Mouse (Mus musculus) hindbrain, postnatal 0 days (tissue): Measurements from ENCODE around the gene Arid1b. TPM values are rescaled to one million over a fixed set of nuclear protein-coding genes. Genes with fewer than 3 reads are reported as not detected.

Experiments
- ATAC-seq: fragments of 200-750 bp; cut with Nextera tagmentation; 2 replicates; pipeline ENCODE4 v1.8.0; 2017; ENCODE audit warnings: mild to moderate bottlenecking, moderate TSS enrichment, moderate library complexity
- DNase-seq: peaks from one replicate; pipeline ENCODE4 v3.0.0-alpha.2; 2015; ENCODE audit warnings: low spot score
- H3K27ac ChIP-seq: fragments of 300-500 bp; sonication (generic); 2 replicates; pipeline ENCODE4 v1.5.1; 2014; ENCODE audit warnings: mild to moderate bottlenecking
- H3K27me3 ChIP-seq: fragments of 300-500 bp; sonication (generic); 2 replicates; pipeline ENCODE4 v1.6.1; 2014; ENCODE audit warnings: low read length, mixed read lengths; ENCODE audit not compliant: insufficient read depth
- H3K36me3 ChIP-seq: fragments of 300-500 bp; sonication (generic); 2 replicates; pipeline ENCODE4 v1.6.1; 2014; ENCODE audit warnings: low read length, mixed read lengths; ENCODE audit not compliant: insufficient read depth
- H3K4me1 ChIP-seq: fragments of 300-500 bp; sonication (generic); 2 replicates; pipeline ENCODE4 v1.6.1; 2014; ENCODE audit warnings: antibody characterized with exemption, low read length, mixed read lengths; ENCODE audit not compliant: insufficient read depth
- H3K4me2 ChIP-seq: fragments of 300-500 bp; sonication (generic); 2 replicates; pipeline ENCODE4 v1.6.1; 2014; ENCODE audit warnings: low read depth, mild to moderate bottlenecking, low read length, moderate library complexity, mixed read lengths
- H3K4me3 ChIP-seq: fragments of 300-500 bp; sonication (generic); 2 replicates; pipeline ENCODE4 v1.5.1; 2014; ENCODE audit warnings: low read length
- H3K9ac ChIP-seq: fragments of 300-500 bp; sonication (generic); replicated peaks from 2 replicates; pipeline ENCODE4 v1.6.1; 2014; ENCODE audit warnings: mild to moderate bottlenecking, low read length, moderate library complexity, mixed read lengths
- H3K9me3 ChIP-seq: fragments of 300-500 bp; sonication (generic); 2 replicates; pipeline ENCODE4 v1.6.1; 2016; ENCODE audit warnings: low read length, mixed read lengths
- CTCF ChIP-seq: IDR thresholded peaks from 2 replicates; pipeline ENCODE4 v1.5.1; 2016; ENCODE audit warnings: antibody characterized with exemption, control low read depth, low read depth
- WGBS: fragments of 180-500 bp; shearing (Covaris S2); extraction: QIAGEN DNeasy Blood & Tissue Kit; methylation state at CpG from one replicate; pipeline ENCODE4 v1.1.7; 2014; 5-methylcytosine and 5-hydroxymethylcytosine counted together
- polyA plus RNA-seq: library from polyadenylated mRNA; unstranded; fragments of >200 nt; fragmentation: Nextera tagmentation; extraction: Ambion mirVana; gene quantifications from 2 replicates; pipeline ENCODE4 v1.2.1, GENCODE M21; 2015
- total RNA-seq: library from RNA; depleted of rRNA; stranded (reverse); fragments of >200 nt; gene quantifications from 2 replicates; pipeline ENCODE4 v1.2.3, GENCODE M21; 2014

The Arid1b gene
- total and polyA plus RNA-seq, 2 experiments from 2014 or later = 10.5 to 62.5 TPM

- Histone ChIP-seq H3K36me3 (peaks cover 23% of the 10 kb centered on the region), H3K9ac (no peak overlapping the region), H3K4me3 (no peak overlapping the region), H3K4me1 (no peaks in the 10 kb centered on the region; the same call in 1 of the 2 replicates), H3K27me3 (no peaks in the 10 kb centered on the region), H3K4me2 (no peak overlapping the region), H3K9me3 (no peaks in the 10 kb centered on the region), H3K27ac (no peak overlapping the region)
- 84% methylated on average over 8 of the region's 8 CpGs for WGBS
- ATAC-seq (0 out of 2 replicates have a peak, but pooled peaks have one; percentile 19), DNase-seq (peak; percentile 39)
- peak; percentile 64 for TF ChIP-seq CTCF
These were observed 327.6 kb downstream of the Arid1b start for GRCm38 (mm10) chr17:5321589-5322225.

GRCm38 (mm10) chr17:5322594-5322993 lies 328.5 kb downstream of the Arid1b start:
- no peak overlapping the region for H3K9ac ChIP-seq
- H3K27me3 ChIP-seq = no peaks in the 10 kb centered on the region
- no peak for TF ChIP-seq CTCF
- no peaks in the 10 kb centered on the region; the same call in 1 of the 2 replicates for H3K4me1 ChIP-seq
- H3K4me3 ChIP-seq = no peak overlapping the region
- no peaks in the 10 kb centered on the region for H3K9me3 ChIP-seq
- H3K36me3 ChIP-seq = peaks cover 21% of the 10 kb centered on the region
- H3K27ac ChIP-seq = no peak overlapping the region
- ATAC-seq (no peak), DNase-seq (no peak)
- WGBS = 64% methylated on average over 9 of the region's 9 CpGs
- no peak overlapping the region for H3K4me2 ChIP-seq

GRCm38 (mm10) chr17:5323746-5324145 lies 329.6 kb downstream of the Arid1b start:
- H3K9ac ChIP-seq = no peak overlapping the region

GRCm38 (mm10) chr17:5324236-5324876 lies 330.2 kb downstream of the Arid1b start:
- no peak overlapping the region for H3K4me2 ChIP-seq
- ATAC-seq (peak; percentile 73), DNase-seq (peak; percentile 69)
- H3K36me3 ChIP-seq = peaks cover 30% of the 10 kb centered on the region
- H3K9me3 ChIP-seq = no peaks in the 10 kb centered on the region
- no peak overlapping the region for H3K9ac ChIP-seq
- H3K4me1 ChIP-seq = no peaks in the 10 kb centered on the region; the same call in 1 of the 2 replicates
- 21% methylated on average over 10 of the region's 10 CpGs for WGBS
- H3K27me3 ChIP-seq = no peaks in the 10 kb centered on the region
- no peak overlapping the region for H3K4me3 ChIP-seq
- H3K27ac ChIP-seq = no peak overlapping the region
- no peak for TF ChIP-seq CTCF

More at GRCm38 (mm10) chr17:5323746-5324145, 329.6 kb downstream of the Arid1b start:
- DNase-seq (no peak), ATAC-seq (no peak)
- no peak overlapping the region for H3K4me2 ChIP-seq
- peaks cover 29% of the 10 kb centered on the region for H3K36me3 ChIP-seq
- no peak overlapping the region for H3K27ac ChIP-seq
- TF ChIP-seq CTCF = no peak
- H3K4me3 ChIP-seq = no peak overlapping the region
- H3K4me1 ChIP-seq = no peaks in the 10 kb centered on the region; the same call in 1 of the 2 replicates
- no peaks in the 10 kb centered on the region for H3K27me3 ChIP-seq
- H3K9me3 ChIP-seq = no peaks in the 10 kb centered on the region
- WGBS = 4% methylated on average over 1 of the region's 1 CpGs

- Histone ChIP-seq H3K27me3 (no peaks in the 10 kb centered on the region), H3K4me2 (no peak overlapping the region), H3K4me3 (no peak overlapping the region), H3K4me1 (no peaks in the 10 kb centered on the region; the same call in 1 of the 2 replicates), H3K9ac (no peak overlapping the region), H3K9me3 (no peaks in the 10 kb centered on the region), H3K27ac (no peak overlapping the region), H3K36me3 (peaks cover 41% of the 10 kb centered on the region)
- WGBS = 84% methylated on average over 7 of the region's 7 CpGs
- DNase-seq = no peak
- ATAC-seq = no peak
- no peak for TF ChIP-seq CTCF
These were observed 332.6 kb downstream of the Arid1b start for GRCm38 (mm10) chr17:5326689-5327088.

GRCm38 (mm10) chr17:5327480-5328180 lies 333.5 kb downstream of the Arid1b start:
- Histone ChIP-seq H3K9me3 (no peaks in the 10 kb centered on the region), H3K9ac (no peak overlapping the region), H3K4me3 (no peak overlapping the region), H3K36me3 (peaks cover 45% of the 10 kb centered on the region), H3K27me3 (no peaks in the 10 kb centered on the region), H3K4me2 (no peak overlapping the region), H3K27ac (no peak overlapping the region), H3K4me1 (no peaks in the 10 kb centered on the region; the same call in 1 of the 2 replicates)
- TF ChIP-seq CTCF = no peak
- DNase-seq (no peak), ATAC-seq (no peak)
- WGBS = 79% methylated on average over 12 of the region's 12 CpGs
